Mouse (Mus musculus) stomach, embryonic 15.5 days (tissue): ENCODE measurements around the gene Usp48. TPM values are rescaled to one million over a fixed set of nuclear protein-coding genes. Genes with fewer than 3 reads are reported as not detected.
A peak's percentile ranks its signal among the peaks of the same experiment; 100 is the strongest.

Experiments
- ATAC-seq: fragments of 200-750 bp; cut with Nextera tagmentation; 2 replicates; pipeline ENCODE4 v1.8.0; 2017; ENCODE audit warnings: low read depth, moderate number of reproducible peaks, moderate TSS enrichment; ENCODE audit not compliant: insufficient read depth, low FRiP score
- H3K27ac ChIP-seq: fragments of 300-500 bp; sonication (generic); 2 replicates; pipeline ENCODE4 v1.5.1; 2015; ENCODE audit warnings: mild to moderate bottlenecking, inconsistent platforms
- H3K27me3 ChIP-seq: fragments of 300-500 bp; sonication (generic); replicated peaks from 2 replicates; pipeline ENCODE4 v1.6.1; 2015; ENCODE audit warnings: inconsistent platforms
- H3K36me3 ChIP-seq: fragments of 300-500 bp; sonication (generic); 2 replicates; pipeline ENCODE4 v1.6.1; 2015; ENCODE audit warnings: inconsistent platforms
- H3K4me1 ChIP-seq: fragments of 300-500 bp; sonication (generic); 2 replicates; pipeline ENCODE4 v1.6.1; 2015; ENCODE audit warnings: inconsistent platforms
- H3K4me2 ChIP-seq: fragments of 300-500 bp; sonication (generic); 2 replicates; pipeline ENCODE4 v1.6.1; 2015; ENCODE audit warnings: mild to moderate bottlenecking, inconsistent platforms
- H3K4me3 ChIP-seq: fragments of 300-500 bp; sonication (generic); replicated peaks from 2 replicates; pipeline ENCODE4 v1.5.1; 2015; ENCODE audit warnings: inconsistent platforms
- H3K9ac ChIP-seq: fragments of 300-500 bp; sonication (generic); 2 replicates; pipeline ENCODE4 v1.6.1; 2015; ENCODE audit warnings: inconsistent platforms
- H3K9me3 ChIP-seq: fragments of 300-500 bp; sonication (generic); 2 replicates; pipeline ENCODE4 v1.6.1; 2016; ENCODE audit warnings: inconsistent platforms
- WGBS: fragments of 180-500 bp; shearing (Covaris S2); methylation state at CpG from one replicate; pipeline ENCODE4 v1.1.7; 2015; 5-methylcytosine and 5-hydroxymethylcytosine counted together
- polyA plus RNA-seq: library from polyadenylated mRNA; unstranded; fragments of >200 nt; fragmentation: Nextera tagmentation; extraction: Ambion mirVana; gene quantifications from 2 replicates; pipeline ENCODE4 v1.2.1, GENCODE M21; 2015

Gene Usp48
- polyA plus RNA-seq, 1 experiment from 2014 or later = 63.8 TPM

DNA sequence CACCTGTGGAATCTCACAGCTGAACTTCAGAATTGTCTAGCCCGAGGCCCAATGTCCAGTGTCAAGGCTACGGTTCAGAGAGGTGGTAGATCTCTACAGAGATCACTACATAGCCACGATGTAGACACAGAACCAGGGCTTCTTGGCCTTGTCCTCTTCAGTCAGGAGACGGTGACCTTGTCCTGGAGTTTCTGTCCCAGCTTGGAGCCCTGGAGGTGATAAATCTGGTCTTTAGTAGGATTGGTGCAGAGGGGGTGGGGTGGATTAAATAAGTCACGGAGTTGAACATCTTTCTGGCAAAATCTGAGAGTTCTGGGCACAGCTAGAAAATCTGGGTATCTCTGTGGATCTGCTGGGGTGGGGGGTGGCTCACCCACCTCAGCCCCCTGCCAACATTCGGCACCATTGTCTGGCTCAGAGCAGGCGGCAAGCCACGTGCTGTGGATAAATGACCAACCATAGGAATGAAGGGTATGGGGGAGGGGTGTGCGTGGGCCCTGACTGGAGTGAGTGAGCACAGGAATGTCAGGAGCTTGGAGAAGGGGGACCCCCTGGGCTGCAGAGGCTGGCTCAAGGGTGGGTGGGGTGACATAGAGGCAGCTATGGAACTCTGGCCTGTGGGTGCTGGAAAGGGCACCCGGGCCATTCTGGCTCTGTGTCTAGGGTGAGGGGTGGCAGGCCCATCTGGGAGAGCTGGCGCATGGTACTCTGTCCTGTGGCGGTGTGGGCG, 103.8 kb downstream of the Usp48 start:
- Histone ChIP-seq H3K4me2 (no peak overlapping the region), H3K27ac (peak overlapping the region; percentile 93), H3K27me3 (no peaks in the 10 kb centered on the region), H3K36me3 (no peaks in the 10 kb centered on the region), H3K4me3 (no peak overlapping the region), H3K9me3 (no peaks in the 10 kb centered on the region), H3K4me1 (peaks cover 40% of the 10 kb centered on the region), H3K9ac (no peak overlapping the region)
- 66% methylated on average over 13 of the region's 13 CpGs for WGBS
- ATAC-seq = peak; percentile 15

DNA sequence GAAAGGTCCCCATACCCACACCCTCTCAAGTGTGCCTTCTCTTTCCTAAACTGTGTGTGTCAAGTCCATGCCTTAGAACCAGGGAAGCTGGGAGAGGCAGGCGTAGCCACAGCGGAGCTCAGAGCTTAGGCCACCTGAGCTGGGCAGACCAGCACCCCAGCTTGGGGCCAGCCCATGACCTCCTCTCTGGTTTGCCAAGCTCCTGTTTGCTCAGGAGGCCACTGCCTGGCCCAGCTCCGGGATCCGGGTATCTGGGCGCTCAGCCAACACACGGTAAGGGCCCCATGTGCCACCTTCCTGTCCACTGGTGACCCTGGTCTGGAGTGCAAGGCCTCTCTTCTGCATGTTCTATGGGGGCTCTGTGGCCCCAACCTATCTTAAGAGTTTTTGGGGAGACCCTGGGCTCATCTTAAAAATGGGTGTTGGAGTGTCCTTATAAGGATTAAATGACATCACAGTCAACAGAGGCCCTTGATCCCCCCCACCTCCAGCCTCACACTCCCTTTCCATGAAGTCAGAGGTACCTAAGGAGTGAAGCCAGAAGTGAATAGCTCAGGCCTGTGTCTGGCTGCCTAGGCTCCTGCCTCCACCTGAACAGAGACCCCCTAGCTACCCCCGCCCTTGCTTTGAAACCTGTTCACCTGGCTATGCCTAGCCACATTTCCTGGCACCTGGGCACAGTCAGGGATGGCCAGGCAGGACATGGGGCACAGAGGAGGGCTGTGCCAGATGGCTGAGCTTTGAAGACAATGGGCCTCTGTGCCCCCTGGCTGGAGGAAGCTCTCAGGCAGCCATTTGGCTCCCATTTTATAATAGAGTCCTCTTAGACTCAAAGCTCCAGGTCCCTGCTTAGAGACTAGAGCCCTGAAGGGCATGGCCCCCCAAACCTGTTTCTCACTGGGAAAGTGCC, 104.8 kb downstream of the Usp48 start:
- H3K9ac ChIP-seq = no peak overlapping the region
- no peak overlapping the region for H3K4me3 ChIP-seq
- WGBS = 55% methylated on average over 7 of the region's 7 CpGs
- H3K36me3 ChIP-seq = no peaks in the 10 kb centered on the region
- ATAC-seq = peak; percentile 79
- peaks cover 39% of the 10 kb centered on the region for H3K4me1 ChIP-seq
- H3K4me2 ChIP-seq = no peak overlapping the region
- H3K27me3 ChIP-seq = no peaks in the 10 kb centered on the region
- peak overlapping the region; percentile 93 for H3K27ac ChIP-seq
- H3K9me3 ChIP-seq = no peaks in the 10 kb centered on the region

DNA sequence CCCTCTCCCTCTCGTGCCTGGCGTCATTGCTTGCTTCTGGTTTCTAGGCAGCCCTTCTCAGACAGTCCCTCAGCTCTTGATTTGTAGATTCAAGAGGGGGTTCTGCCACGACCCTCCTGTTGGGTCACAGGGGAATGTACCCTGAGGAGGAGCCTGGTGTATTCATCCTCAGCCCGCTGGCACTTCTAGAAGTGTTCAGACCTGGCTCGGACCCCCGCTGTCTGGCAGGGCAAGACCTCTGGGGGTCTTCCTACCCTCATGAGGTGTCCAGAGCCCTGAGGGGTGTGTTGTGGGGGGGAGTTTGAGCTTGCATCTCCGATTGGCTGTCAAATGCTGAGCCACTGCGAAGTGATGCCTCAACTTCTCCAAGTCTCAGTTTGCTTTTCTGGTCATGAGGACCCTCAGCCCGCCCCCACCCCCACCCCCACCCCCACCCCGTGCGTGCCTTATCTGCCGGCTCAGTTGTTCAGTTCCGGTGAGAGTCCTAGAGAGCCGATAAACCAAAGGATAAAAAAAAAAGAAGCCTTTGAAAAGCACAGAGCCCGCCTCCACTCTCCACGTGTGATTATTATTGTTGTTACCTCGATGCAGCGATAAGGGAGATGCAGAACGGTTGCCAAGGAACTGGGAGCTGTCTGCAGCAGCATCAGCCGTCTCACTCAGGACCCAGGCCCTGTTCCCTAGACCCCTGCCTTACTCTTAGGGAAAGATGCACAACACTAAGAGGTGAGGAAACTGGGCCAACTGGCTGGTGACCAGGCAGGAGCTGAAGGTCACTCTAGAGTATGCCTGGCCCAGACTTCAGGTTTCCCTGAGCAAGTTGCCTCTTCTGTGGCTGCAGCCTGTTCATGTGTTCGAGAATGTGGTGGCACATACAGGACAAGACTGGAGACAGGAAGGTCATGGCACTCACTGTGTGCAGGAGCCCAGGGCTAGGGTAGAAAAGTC, 106.0 kb downstream of the Usp48 start:
- H3K9ac ChIP-seq = no peak overlapping the region
- H3K27ac ChIP-seq = peak overlapping the region; percentile 93
- ATAC-seq = no peak
- no peak overlapping the region for H3K4me2 ChIP-seq
- WGBS = 46% methylated on average over 21 of the region's 21 CpGs
- no peaks in the 10 kb centered on the region for H3K9me3 ChIP-seq
- H3K27me3 ChIP-seq = no peaks in the 10 kb centered on the region
- no peaks in the 10 kb centered on the region for H3K36me3 ChIP-seq
- H3K4me3 ChIP-seq = no peak overlapping the region
- H3K4me1 ChIP-seq = peaks cover 39% of the 10 kb centered on the region

DNA sequence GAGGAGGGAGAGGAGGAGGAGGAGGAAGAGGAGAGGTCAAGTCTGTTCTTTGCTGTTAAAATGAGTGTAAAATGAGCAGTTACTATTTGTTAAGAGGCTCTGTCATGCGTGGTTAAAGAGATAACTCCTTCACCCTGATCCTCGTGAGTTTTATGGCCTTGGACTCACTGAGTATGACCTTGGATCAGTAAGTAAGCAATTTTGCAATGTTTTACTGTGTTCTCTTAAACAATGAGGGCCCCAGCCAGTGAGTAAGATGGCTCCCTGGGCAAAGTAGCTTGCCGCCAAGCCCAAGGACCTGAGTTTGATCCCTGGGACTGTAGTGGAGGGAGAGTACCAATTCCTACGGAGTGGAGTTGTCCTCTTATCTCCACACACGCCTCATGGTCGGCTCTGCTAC, 107.4 kb downstream of the Usp48 start:
- Histone ChIP-seq H3K27me3 (no peaks in the 10 kb centered on the region), H3K4me1 (peaks cover 36% of the 10 kb centered on the region), H3K4me3 (no peak overlapping the region), H3K4me2 (no peak overlapping the region), H3K9ac (no peak overlapping the region), H3K36me3 (no peaks in the 10 kb centered on the region), H3K27ac (no peak overlapping the region), H3K9me3 (no peaks in the 10 kb centered on the region)
- 53% methylated on average over 6 of the region's 6 CpGs for WGBS
- no peak for ATAC-seq

DNA sequence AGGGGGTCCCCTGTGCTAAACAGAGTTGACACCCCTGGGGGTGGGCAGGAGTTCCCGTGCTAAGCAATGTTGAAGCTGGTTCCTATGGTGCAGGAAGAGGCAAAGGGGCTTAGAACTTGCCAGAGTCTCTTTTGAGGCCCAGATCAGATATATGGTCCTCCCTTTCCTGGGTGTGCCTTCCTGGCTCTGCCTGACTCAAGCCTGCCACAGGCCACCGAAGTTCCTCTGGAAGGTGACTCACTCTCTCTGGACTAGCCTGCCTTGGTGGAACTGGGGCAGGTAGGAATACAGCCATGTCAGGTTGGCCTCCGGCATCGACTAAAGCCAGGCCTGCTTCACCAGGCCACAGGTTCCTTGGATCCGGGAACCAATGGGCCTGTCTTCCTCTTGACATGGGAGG, 109.5 kb downstream of the Usp48 start:
- Histone ChIP-seq H3K4me1 (peaks cover 35% of the 10 kb centered on the region), H3K4me2 (no peak overlapping the region), H3K9ac (no peak overlapping the region), H3K27me3 (no peaks in the 10 kb centered on the region), H3K27ac (no peak overlapping the region), H3K4me3 (no peak overlapping the region), H3K36me3 (no peaks in the 10 kb centered on the region), H3K9me3 (no peaks in the 10 kb centered on the region)
- WGBS = 78% methylated on average over 5 of the region's 5 CpGs
- ATAC-seq = no peak

DNA sequence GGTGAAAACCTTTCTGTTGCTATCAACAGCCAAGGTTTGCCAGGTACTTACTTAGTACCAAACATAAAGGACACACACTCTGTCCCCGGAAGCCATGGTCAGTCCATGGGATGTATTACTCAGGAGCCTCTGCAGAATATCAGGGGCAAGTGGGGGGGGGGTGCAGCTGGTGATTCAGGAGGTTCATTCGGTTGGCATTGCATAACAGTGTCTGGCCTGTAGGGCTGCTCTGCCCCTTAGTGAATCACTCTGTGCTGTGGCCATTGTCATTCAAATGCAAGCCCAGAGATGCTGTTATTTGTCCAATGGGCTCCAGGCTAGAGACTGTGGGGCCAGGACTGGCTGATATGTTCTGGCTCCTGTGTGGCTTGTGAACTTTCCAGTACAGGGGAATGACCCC, 111.0 kb downstream of the Usp48 start:
- ATAC-seq = no peak
- Histone ChIP-seq H3K27me3 (no peaks in the 10 kb centered on the region), H3K36me3 (no peaks in the 10 kb centered on the region), H3K9me3 (no peaks in the 10 kb centered on the region), H3K27ac (no peak overlapping the region), H3K9ac (no peak overlapping the region), H3K4me2 (no peak overlapping the region), H3K4me1 (peaks cover 29% of the 10 kb centered on the region), H3K4me3 (no peak overlapping the region)
- WGBS = 71% methylated on average over 2 of the region's 2 CpGs

DNA sequence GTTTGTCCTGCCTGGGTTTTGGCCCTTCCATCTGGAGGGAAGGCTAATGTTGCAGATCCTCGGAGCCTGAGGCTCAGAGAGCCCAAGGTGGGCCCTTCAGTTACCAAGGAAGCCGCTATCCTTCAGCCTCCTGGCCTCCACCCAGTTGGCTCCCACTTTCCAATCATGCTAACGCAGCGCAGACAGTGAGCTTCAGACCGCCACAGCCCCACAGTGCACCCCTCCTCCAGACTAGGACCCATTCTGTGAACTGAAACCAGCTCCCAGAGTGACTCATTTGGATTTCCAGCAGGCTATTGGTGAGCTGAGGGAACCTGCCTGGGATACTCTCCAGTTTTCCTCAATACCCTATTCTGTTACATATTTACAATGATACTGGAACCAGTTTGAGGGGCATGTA, 111.8 kb downstream of the Usp48 start:
- Histone ChIP-seq H3K4me3 (no peak overlapping the region), H3K27me3 (no peaks in the 10 kb centered on the region), H3K4me1 (peaks cover 29% of the 10 kb centered on the region), H3K4me2 (no peak overlapping the region), H3K36me3 (no peaks in the 10 kb centered on the region), H3K27ac (peak overlapping the region; percentile 82), H3K9me3 (no peaks in the 10 kb centered on the region), H3K9ac (no peak overlapping the region)
- 54% methylated on average over 5 of the region's 5 CpGs for WGBS
- no peak for ATAC-seq

DNA sequence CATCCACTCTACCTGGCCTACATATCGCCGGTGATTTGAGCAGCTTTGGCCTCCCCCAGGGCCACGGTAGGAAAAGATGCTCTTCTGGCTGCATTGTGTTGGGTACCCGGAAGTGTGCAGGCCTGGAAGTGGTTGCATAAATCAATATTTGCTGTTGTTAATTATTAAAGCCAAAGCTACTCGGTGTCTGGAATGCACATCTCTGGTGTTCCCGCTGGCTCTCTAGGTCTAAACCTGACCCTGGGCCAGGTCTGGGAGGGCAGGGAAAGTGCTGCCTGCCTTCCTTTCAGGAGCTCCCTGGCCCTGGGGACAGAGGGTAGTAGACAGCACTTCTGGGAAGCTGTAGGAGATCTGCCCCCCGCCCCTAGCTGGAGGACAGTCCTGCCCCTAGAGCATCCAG, 113.0 kb downstream of the Usp48 start:
- Histone ChIP-seq H3K4me3 (peak overlapping the region; percentile 65; the same call in 1 of the 2 replicates), H3K4me1 (peaks cover 24% of the 10 kb centered on the region), H3K27me3 (no peaks in the 10 kb centered on the region), H3K27ac (peak overlapping the region; percentile 82), H3K36me3 (no peaks in the 10 kb centered on the region), H3K9me3 (no peaks in the 10 kb centered on the region), H3K4me2 (peak overlapping the region; percentile 92), H3K9ac (0 out of 2 replicates have a peak overlapping the region, but pooled peaks have one; percentile 0)
- ATAC-seq = peak; percentile 45; the same call in 1 of the 2 replicates
- WGBS = 53% methylated on average over 7 of the region's 7 CpGs

DNA sequence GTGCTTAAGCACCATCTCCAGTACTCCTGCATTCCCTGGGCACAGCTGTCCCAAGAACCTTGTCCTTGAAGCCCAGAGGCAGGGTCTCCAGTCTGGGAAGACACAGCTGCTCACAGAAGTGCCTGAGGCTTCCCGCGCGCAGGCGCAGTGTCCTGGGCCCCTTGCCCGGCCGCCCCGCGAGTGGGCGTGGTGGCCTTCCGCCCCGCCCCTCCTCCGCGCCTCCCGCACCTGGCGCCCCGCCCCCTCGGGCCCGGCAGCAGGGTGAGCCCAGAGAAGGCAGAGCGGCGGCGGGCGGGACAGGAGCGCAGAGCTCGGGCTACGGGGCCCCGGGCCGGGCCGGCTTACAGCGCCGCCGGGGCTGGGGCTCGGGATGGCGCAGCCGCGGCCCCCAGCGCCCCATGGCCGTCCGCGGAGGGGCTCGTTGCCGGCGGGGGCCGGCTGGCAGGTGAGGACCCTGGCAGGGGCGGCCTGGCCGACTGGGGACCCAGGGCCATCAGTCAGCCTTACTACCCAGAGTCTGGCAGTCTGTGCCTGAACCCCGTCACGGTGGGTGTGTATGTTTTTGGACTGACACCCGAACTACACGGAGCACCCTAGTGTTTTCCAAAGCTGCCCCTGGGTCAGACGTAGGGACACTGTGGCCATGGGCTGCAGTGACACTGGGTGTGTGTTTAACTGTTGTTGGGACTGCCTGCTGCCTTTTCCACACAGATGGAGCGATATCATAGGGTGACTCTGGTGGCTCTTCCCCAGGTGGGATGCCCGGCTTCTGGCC, 113.8 kb downstream of the Usp48 start:
- Histone ChIP-seq H3K27ac (peak overlapping the region; percentile 82), H3K9ac (peak overlapping the region; percentile 90), H3K4me3 (peak overlapping the region; percentile 65), H3K27me3 (no peaks in the 10 kb centered on the region), H3K36me3 (no peaks in the 10 kb centered on the region), H3K4me1 (peaks cover 24% of the 10 kb centered on the region), H3K4me2 (peak overlapping the region; percentile 92), H3K9me3 (no peaks in the 10 kb centered on the region)
- WGBS = 3% methylated on average over 50 of the region's 52 CpGs
- peak; percentile 79 for ATAC-seq
